24 mouse cellular contexts compared by ENCODE assay signal in genomic region chr1:40696436-40696835, GRCm38 (mm10). TPM values are rescaled to one million over a fixed set of nuclear protein-coding genes. Genes with fewer than 3 reads are reported as not detected.
DNase-seq lines count a peak whose midpoint lies in the region; ATAC-seq lines count a peak whose summit lies in the region.
"Had no signal": no experiment of that assay in that cellular context is flagged by ENCODE, and none has a peak within 500 bp of the region (broad histone marks: within the 10 kb centered on the region; RNA-seq: fewer than 3 reads in every experiment).

No protein-coding gene starts in this region.

- H3K4me1 ChIP-seq in intestine, embryonic 15.5 days (replicated peaks) = no peaks in the 10 kb centered on the region
- H3K4me1 ChIP-seq in intestine, embryonic 16.5 days (ENCODE audit: control insufficient read depth, insufficient read depth, low read length) = no peaks in the 10 kb centered on the region
- H3K4me1 ChIP-seq in kidney, embryonic 15.5 days = no peaks in the 10 kb centered on the region
- no peaks in the 10 kb centered on the region for H3K4me1 ChIP-seq in kidney, embryonic 16.5 days (ENCODE audit: insufficient read depth, low read length)
- no peaks in the 10 kb centered on the region for H3K4me1 ChIP-seq in forebrain, embryonic 16.5 days (replicated peaks; ENCODE audit: control insufficient read depth, insufficient read depth, low read length)
- H3K4me1 ChIP-seq: forebrain, embryonic 10.5 days; forebrain, embryonic 13.5 days; hindbrain, embryonic 13.5 days had no signal

- no peak overlapping the region for H3K4me3 ChIP-seq in intestine, embryonic 15.5 days (replicated peaks)
- no peak overlapping the region for H3K4me3 ChIP-seq in intestine, embryonic 16.5 days (ENCODE audit: low read length)
- no peak overlapping the region for H3K4me3 ChIP-seq in kidney, embryonic 15.5 days (replicated peaks)
- no peak overlapping the region for H3K4me3 ChIP-seq in kidney, embryonic 16.5 days (ENCODE audit: low read length)
- H3K4me3 ChIP-seq in forebrain, embryonic 16.5 days (replicated peaks; ENCODE audit: low read length) = no peak overlapping the region
- H3K4me3 ChIP-seq: forebrain, embryonic 10.5 days; forebrain, embryonic 13.5 days; gastrocnemius, adult 2 months; hindbrain, embryonic 10.5 days; hindbrain, embryonic 13.5 days had no signal

- H3K27ac ChIP-seq in intestine, embryonic 15.5 days = no peak overlapping the region
- H3K27ac ChIP-seq in intestine, embryonic 16.5 days (ENCODE audit: low read length) = no peak overlapping the region
- H3K27ac ChIP-seq in kidney, embryonic 15.5 days = no peak overlapping the region
- H3K27ac ChIP-seq in kidney, embryonic 16.5 days (ENCODE audit: low read length) = no peak overlapping the region
- no peak overlapping the region for H3K27ac ChIP-seq in forebrain, embryonic 16.5 days (ENCODE audit: low read length)
- H3K27ac ChIP-seq: forebrain, embryonic 10.5 days; forebrain, embryonic 13.5 days; gastrocnemius, adult 2 months; hindbrain, embryonic 10.5 days; hindbrain, embryonic 13.5 days had no signal

- no peaks in the 10 kb centered on the region for H3K9me3 ChIP-seq in intestine, embryonic 15.5 days
- H3K9me3 ChIP-seq in intestine, embryonic 16.5 days (ENCODE audit: control insufficient read depth, low read length) = no peaks in the 10 kb centered on the region
- H3K9me3 ChIP-seq in kidney, embryonic 15.5 days (replicated peaks) = no peaks in the 10 kb centered on the region
- H3K9me3 ChIP-seq in kidney, embryonic 16.5 days (ENCODE audit: low read length) = 0 out of 2 replicates have a peak, but pooled peaks cover 6% of the 10 kb centered on the region
- H3K9me3 ChIP-seq in forebrain, embryonic 16.5 days (ENCODE audit: control insufficient read depth, low read length) = no peaks in the 10 kb centered on the region
- H3K9me3 ChIP-seq: forebrain, embryonic 10.5 days; forebrain, embryonic 13.5 days; hindbrain, embryonic 13.5 days had no signal

- DNase-seq in kidney, adult 8-10 months = peak; percentile 17 to 45
- DNase-seq in kidney, postnatal 36 days = peak; percentile 19 to 56
- no peak for DNase-seq in lung, postnatal 14 days
- DNase-seq: adrenal gland, adult 8-10 months; adrenal gland, postnatal 25 days; cerebellum, adult 11-12 months; cerebellum, adult 8-10 months; cerebellum, postnatal 10 days; cerebellum, postnatal 36 days; forebrain, postnatal 0 days; gastrocnemius, adult 2 months; gastrocnemius, postnatal 14 days; heart, adult 11 months had no signal

- H3K36me3 ChIP-seq in intestine, embryonic 15.5 days = no peaks in the 10 kb centered on the region
- H3K36me3 ChIP-seq in intestine, embryonic 16.5 days (ENCODE audit: control insufficient read depth, insufficient read depth, low read length) = no peaks in the 10 kb centered on the region
- no peaks in the 10 kb centered on the region for H3K36me3 ChIP-seq in kidney, embryonic 15.5 days
- H3K36me3 ChIP-seq in kidney, embryonic 16.5 days (ENCODE audit: insufficient read depth, low read length) = no peaks in the 10 kb centered on the region
- no peaks in the 10 kb centered on the region for H3K36me3 ChIP-seq in forebrain, embryonic 16.5 days (ENCODE audit: control insufficient read depth, insufficient read depth)
- H3K36me3 ChIP-seq: forebrain, embryonic 10.5 days; hindbrain, embryonic 10.5 days; hindbrain, embryonic 13.5 days had no signal

- no peaks in the 10 kb centered on the region for H3K27me3 ChIP-seq in intestine, embryonic 15.5 days (replicated peaks)
- H3K27me3 ChIP-seq in intestine, embryonic 16.5 days (replicated peaks; ENCODE audit: control insufficient read depth, insufficient read depth, low read length) = no peaks in the 10 kb centered on the region
- no peaks in the 10 kb centered on the region for H3K27me3 ChIP-seq in kidney, embryonic 15.5 days
- H3K27me3 ChIP-seq in kidney, embryonic 16.5 days (ENCODE audit: insufficient read depth, low read length) = no peaks in the 10 kb centered on the region
- H3K27me3 ChIP-seq in forebrain, embryonic 16.5 days (replicated peaks; ENCODE audit: control insufficient read depth, insufficient read depth, low read length) = no peaks in the 10 kb centered on the region
- H3K27me3 ChIP-seq: forebrain, embryonic 13.5 days; hindbrain, embryonic 13.5 days had no signal

- no peak overlapping the region for H3K4me2 ChIP-seq in intestine, embryonic 15.5 days (replicated peaks)
- H3K4me2 ChIP-seq in intestine, embryonic 16.5 days (ENCODE audit: low read depth, low read length) = no peak overlapping the region
- no peak overlapping the region for H3K4me2 ChIP-seq in kidney, embryonic 15.5 days
- no peak overlapping the region for H3K4me2 ChIP-seq in kidney, embryonic 16.5 days (replicated peaks; ENCODE audit: low read depth, low read length)
- H3K4me2 ChIP-seq in forebrain, embryonic 16.5 days (ENCODE audit: low read length) = no peak overlapping the region
- H3K4me2 ChIP-seq: forebrain, embryonic 13.5 days; heart, embryonic 11.5 days; hindbrain, embryonic 13.5 days had no signal

- 82% methylated on average over 3 of the region's 3 CpGs for WGBS in intestine, embryonic 15.5 days
- 71% methylated on average over 3 of the region's 3 CpGs for WGBS in intestine, embryonic 16.5 days
- WGBS in kidney, embryonic 15.5 days = 86% methylated on average over 3 of the region's 3 CpGs
- 81% methylated on average over 3 of the region's 3 CpGs for WGBS in kidney, embryonic 16.5 days
- 98% methylated on average over 3 of the region's 3 CpGs for WGBS in forebrain, embryonic 16.5 days

- H3K9ac ChIP-seq in intestine, embryonic 15.5 days = no peak overlapping the region
- H3K9ac ChIP-seq in intestine, embryonic 16.5 days (ENCODE audit: low read depth, low read length) = no peak overlapping the region
- H3K9ac ChIP-seq in kidney, embryonic 15.5 days = no peak overlapping the region
- H3K9ac ChIP-seq in kidney, embryonic 16.5 days (replicated peaks; ENCODE audit: low read length) = no peak overlapping the region
- H3K9ac ChIP-seq in forebrain, embryonic 16.5 days (replicated peaks; ENCODE audit: low read depth, low read length) = no peak overlapping the region
- H3K9ac ChIP-seq: forebrain, embryonic 13.5 days; forebrain, postnatal 0 days; hindbrain, embryonic 13.5 days had no signal

- 0 out of 2 replicates have a peak, but pooled peaks have one; percentile 28 for ATAC-seq in intestine, embryonic 15.5 days
- no peak for ATAC-seq in intestine, embryonic 16.5 days
- no peak for ATAC-seq in kidney, embryonic 15.5 days (replicated peaks; ENCODE audit: low FRiP score)
- no peak for ATAC-seq in kidney, embryonic 16.5 days (ENCODE audit: low FRiP score, low TSS enrichment)
- no peak for ATAC-seq in forebrain, embryonic 16.5 days
- ATAC-seq: activated CD4-positive, CD25-positive, alpha-beta regulatory T cell, adult 4 months; forebrain, embryonic 13.5 days; forebrain, postnatal 0 days had no signal

RNA-seq across cellular contexts. Expression of gene Slc9a2, which starts 16.1 kb away (rescaled TPM):
- 0.44 and 0.48 TPM in 2 replicates for polyA plus RNA-seq in intestine, embryonic 15.5 days (2015; fragmentation: Nextera tagmentation; extraction: Ambion mirVana)
- polyA plus RNA-seq in intestine, embryonic 16.5 days (2015; fragmentation: Nextera tagmentation; extraction: Ambion mirVana) = 0.50 and 0.51 TPM in 2 replicates
- polyA plus RNA-seq in kidney, embryonic 15.5 days (2015; fragmentation: Nextera tagmentation; extraction: Ambion mirVana) = 1.7 and 2.0 TPM in 2 replicates
- polyA plus RNA-seq in kidney, embryonic 16.5 days (2015; fragmentation: Nextera tagmentation; extraction: Ambion mirVana) = 2.7 and 2.8 TPM in 2 replicates
- 0.18 and 0.27 TPM in 2 replicates for polyA plus RNA-seq in forebrain, embryonic 16.5 days (2015; fragmentation: Nextera tagmentation; extraction: Ambion mirVana)
- polyA plus RNA-seq: activated CD4-positive, CD25-positive, alpha-beta regulatory T cell, adult 4 months; forebrain, embryonic 10.5 days; heart, embryonic 11.5 days; hindbrain, embryonic 13.5 days had no signal
